ENCODE assay signal across 9 mouse cellular contexts in the genomic region with DNA sequence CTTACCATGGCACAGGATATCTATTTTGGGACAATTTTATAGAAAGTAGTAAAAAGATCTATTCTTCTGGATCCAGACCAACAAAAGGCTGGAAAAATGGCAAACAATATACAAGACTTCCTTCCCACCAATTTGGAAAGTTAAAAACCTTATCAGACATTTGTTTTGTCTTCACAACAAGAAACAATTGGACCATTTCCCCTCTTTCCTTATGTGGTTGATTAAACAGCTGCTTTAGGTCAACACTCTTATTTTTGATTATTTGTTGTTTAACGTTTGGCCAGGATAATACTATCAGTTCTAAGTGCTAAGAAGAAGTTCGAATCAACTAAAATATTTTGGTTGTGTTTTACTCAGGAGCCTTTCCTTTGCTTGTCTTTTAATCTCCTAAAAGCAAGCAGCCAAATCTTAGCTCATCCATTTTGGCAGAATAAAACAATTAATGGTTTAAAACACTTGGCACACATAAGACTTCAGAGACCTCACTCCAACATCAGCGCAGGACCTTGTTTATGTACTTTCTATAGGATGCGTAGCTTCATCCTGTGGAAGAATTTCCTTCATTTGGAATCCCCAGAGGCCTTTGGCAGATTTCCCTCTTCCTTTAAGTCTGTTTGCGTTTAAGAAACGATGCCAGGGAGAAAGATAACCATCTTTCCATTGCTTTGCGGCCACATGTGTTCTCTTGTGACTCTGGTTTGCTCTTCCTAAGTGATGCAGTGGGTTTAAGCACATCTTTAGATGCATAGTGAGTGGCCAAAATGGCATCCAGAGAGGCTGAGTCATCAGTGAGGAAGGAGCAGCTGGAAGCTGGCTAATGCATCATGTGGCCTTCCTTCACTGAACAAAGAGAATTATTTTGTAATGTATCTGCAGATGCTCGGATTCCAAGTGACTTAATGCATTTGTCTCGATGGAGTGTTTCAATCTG.
DNase-seq lines count a peak whose midpoint lies in the region; ATAC-seq and TF ChIP-seq lines count a peak whose summit lies in the region.
"Had no signal": no experiment of that assay in that cellular context is flagged by ENCODE, and none has a peak within 500 bp of the region (broad histone marks: within the 10 kb centered on the region; RNA-seq: fewer than 3 reads in every experiment).

No protein-coding gene starts in this region.

- H3K9me3 ChIP-seq in midbrain, postnatal 0 days (ENCODE audit: low read length), result no peaks in the 10 kb centered on the region
- no peaks in the 10 kb centered on the region for H3K9me3 ChIP-seq in midbrain, embryonic 10.5 days (replicated peaks)
- H3K9me3 ChIP-seq in heart, embryonic 16.5 days (replicated peaks; ENCODE audit: control insufficient read depth, low read length), result no peaks in the 10 kb centered on the region
- no peaks in the 10 kb centered on the region for H3K9me3 ChIP-seq in stomach, embryonic 15.5 days

- no peak overlapping the region for H3K4me3 ChIP-seq in midbrain, postnatal 0 days (ENCODE audit: low read depth, low read length)
- H3K4me3 ChIP-seq in midbrain, embryonic 10.5 days, result no peak overlapping the region
- no peak overlapping the region for H3K4me3 ChIP-seq in heart, embryonic 16.5 days (ENCODE audit: low read length)
- H3K4me3 ChIP-seq in stomach, embryonic 15.5 days (replicated peaks), result no peak overlapping the region

- H3K27ac ChIP-seq in midbrain, postnatal 0 days (ENCODE audit: low read depth, low read length), result no peak overlapping the region
- no peak overlapping the region for H3K27ac ChIP-seq in midbrain, embryonic 10.5 days (replicated peaks)
- H3K27ac ChIP-seq in heart, embryonic 16.5 days (ENCODE audit: low read length), result peak overlapping the region; percentile 83
- peak overlapping the region; percentile 55 for H3K27ac ChIP-seq in stomach, embryonic 15.5 days

- DNase-seq in gastrocnemius, adult 18-20 months (ENCODE audit: low spot score), result peak; percentile 40
- no peak for DNase-seq in gastrocnemius, postnatal 10 days
- peak; percentile 31 for DNase-seq in midbrain, postnatal 0 days (ENCODE audit: low spot score)
- no peak for DNase-seq in midbrain, embryonic 10.5 days (ENCODE audit: low spot score)
- no peak for DNase-seq in layer of hippocampus, adult 9-10 months (ENCODE audit: low spot score)

- no peaks in the 10 kb centered on the region for H3K4me1 ChIP-seq in midbrain, postnatal 0 days (ENCODE audit: insufficient read depth, low read length)
- H3K4me1 ChIP-seq in midbrain, embryonic 10.5 days, result no peaks in the 10 kb centered on the region
- H3K4me1 ChIP-seq in heart, embryonic 16.5 days (ENCODE audit: control insufficient read depth, insufficient read depth, low read length), result peaks cover 20% of the 10 kb centered on the region; the same call in 1 of the 2 replicates
- H3K4me1 ChIP-seq in stomach, embryonic 15.5 days, result peaks cover 4% of the 10 kb centered on the region; the same call in 1 of the 2 replicates

- no peak for TF ChIP-seq CTCF in midbrain, postnatal 0 days (IDR thresholded peaks at IDR 0.05)

- H3K36me3 ChIP-seq in midbrain, postnatal 0 days (ENCODE audit: insufficient read depth, low read length), result no peaks in the 10 kb centered on the region
- H3K36me3 ChIP-seq in midbrain, embryonic 10.5 days, result no peaks in the 10 kb centered on the region
- no peaks in the 10 kb centered on the region for H3K36me3 ChIP-seq in heart, embryonic 16.5 days (ENCODE audit: control insufficient read depth, insufficient read depth)
- no peaks in the 10 kb centered on the region for H3K36me3 ChIP-seq in stomach, embryonic 15.5 days

- H3K27me3 ChIP-seq in midbrain, postnatal 0 days (ENCODE audit: insufficient read depth, low read length), result no peaks in the 10 kb centered on the region
- H3K27me3 ChIP-seq in midbrain, embryonic 10.5 days (ENCODE audit: low read depth, poor library complexity, severe bottlenecking), result no peaks in the 10 kb centered on the region
- H3K27me3 ChIP-seq in heart, embryonic 16.5 days (ENCODE audit: control insufficient read depth, insufficient read depth, low read length), result no peaks in the 10 kb centered on the region
- H3K27me3 ChIP-seq in stomach, embryonic 15.5 days (replicated peaks), result no peaks in the 10 kb centered on the region
- H3K27me3 ChIP-seq: CH12.LX had no signal

- no peak overlapping the region for H3K4me2 ChIP-seq in midbrain, postnatal 0 days (ENCODE audit: low read depth, low read length, poor library complexity, severe bottlenecking)
- no peak overlapping the region for H3K4me2 ChIP-seq in heart, embryonic 16.5 days (ENCODE audit: low read depth, low read length)
- no peak overlapping the region for H3K4me2 ChIP-seq in stomach, embryonic 15.5 days

- ATAC-seq in midbrain, postnatal 0 days (ENCODE audit: low FRiP score), result no peak
- ATAC-seq in heart, embryonic 16.5 days (replicated peaks; ENCODE audit: extremely low read depth, insufficient read depth, low FRiP score), result peak; percentile 74
- peak; percentile 74; the same call in 1 of the 2 replicates for ATAC-seq in stomach, embryonic 15.5 days (ENCODE audit: insufficient read depth, low FRiP score, low read depth)
- ATAC-seq in activated CD4-positive, CD25-positive, alpha-beta regulatory T cell, adult 4 months, result no peak

- 69% methylated on average over 9 of the region's 9 CpGs for WGBS in midbrain, postnatal 0 days
- WGBS in midbrain, embryonic 10.5 days, result 81% methylated on average over 9 of the region's 9 CpGs
- 50% methylated on average over 9 of the region's 9 CpGs for WGBS in heart, embryonic 16.5 days
- WGBS in stomach, embryonic 15.5 days, result 29% methylated on average over 9 of the region's 9 CpGs

- H3K9ac ChIP-seq in midbrain, postnatal 0 days (replicated peaks; ENCODE audit: low read length, poor library complexity, severe bottlenecking), result no peak overlapping the region
- no peak overlapping the region for H3K9ac ChIP-seq in heart, embryonic 16.5 days (ENCODE audit: low read length)
- no peak overlapping the region for H3K9ac ChIP-seq in stomach, embryonic 15.5 days

Comparison
In these comparisons a context has a peak if more than half of its experiments do, and no peak if none do; other contexts are left out.
1. DNase-seq: peak in gastrocnemius, adult 18-20 months (single experiment) and midbrain, postnatal 0 days (single experiment); none in gastrocnemius, postnatal 10 days (single experiment), midbrain, embryonic 10.5 days (single experiment) and layer of hippocampus, adult 9-10 months (single experiment).
2. ATAC-seq: peak in heart, embryonic 16.5 days (single experiment) and stomach, embryonic 15.5 days (single experiment); none in midbrain, postnatal 0 days (single experiment) and activated CD4-positive, CD25-positive, alpha-beta regulatory T cell, adult 4 months (single experiment).
3. H3K27ac ChIP-seq: peak in heart, embryonic 16.5 days (single experiment) and stomach, embryonic 15.5 days (single experiment); none in midbrain, postnatal 0 days (single experiment) and midbrain, embryonic 10.5 days (single experiment).